Mouse (Mus musculus): ENCODE data around the gene Casd1. TPM values are rescaled to one million over a fixed set of nuclear protein-coding genes. Genes with fewer than 3 reads are reported as not detected.

The Casd1 gene
- polyA plus RNA-seq, 1 experiment, result 15.1 TPM

DNA sequence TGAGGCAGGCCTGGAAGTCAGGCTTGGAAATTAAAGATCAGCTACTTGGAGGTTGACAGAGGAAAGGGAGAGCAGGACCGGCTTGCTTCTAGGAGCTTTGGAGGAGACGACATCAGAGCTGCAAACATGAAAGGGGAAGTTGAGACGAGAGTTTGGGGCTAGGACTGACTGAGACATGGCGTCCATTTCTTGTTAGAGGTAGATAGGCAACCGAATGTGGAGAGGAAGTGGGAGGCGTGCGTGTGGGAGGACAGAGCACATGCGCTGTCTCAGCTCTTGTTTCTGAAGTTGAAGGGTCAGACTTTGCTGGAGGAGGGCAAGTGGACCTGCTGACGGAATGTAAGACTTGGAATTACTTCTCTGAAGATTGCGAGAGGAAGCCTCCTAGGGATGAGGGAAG is 17.3 kb downstream of the Casd1 start:
- Histone ChIP-seq H3K27ac (ENCODE audit: insufficient read depth, low read length) (no peak overlapping the region), H3K9me3 (replicated peaks; ENCODE audit: control insufficient read depth, insufficient read depth, low read length, poor library complexity, severe bottlenecking) (no peaks in the 10 kb centered on the region), H3K27me3 (ENCODE audit: control insufficient read depth, insufficient read depth, low read length, poor library complexity, severe bottlenecking) (no peaks in the 10 kb centered on the region), H3K4me3 (ENCODE audit: low read depth, low read length) (no peak overlapping the region), H3K36me3 (ENCODE audit: control insufficient read depth, insufficient read depth, low read length, poor library complexity, severe bottlenecking) (no peaks in the 10 kb centered on the region), H3K9ac (ENCODE audit: low read depth, poor library complexity, severe bottlenecking) (no peak overlapping the region), H3K4me1 (ENCODE audit: control insufficient read depth, insufficient read depth, low read length) (no peaks in the 10 kb centered on the region)
- TF ChIP-seq POLR2A (IDR thresholded peaks at IDR 0.05; ENCODE audit: insufficient read depth, low read length), result no peak
- TF ChIP-seq EP300 (IDR thresholded peaks at IDR 0.05; ENCODE audit: insufficient read depth, low read depth, low read length), result no peak
- no peak for TF ChIP-seq CTCF (IDR thresholded peaks at IDR 0.05; ENCODE audit: low read depth, low read length)

DNA sequence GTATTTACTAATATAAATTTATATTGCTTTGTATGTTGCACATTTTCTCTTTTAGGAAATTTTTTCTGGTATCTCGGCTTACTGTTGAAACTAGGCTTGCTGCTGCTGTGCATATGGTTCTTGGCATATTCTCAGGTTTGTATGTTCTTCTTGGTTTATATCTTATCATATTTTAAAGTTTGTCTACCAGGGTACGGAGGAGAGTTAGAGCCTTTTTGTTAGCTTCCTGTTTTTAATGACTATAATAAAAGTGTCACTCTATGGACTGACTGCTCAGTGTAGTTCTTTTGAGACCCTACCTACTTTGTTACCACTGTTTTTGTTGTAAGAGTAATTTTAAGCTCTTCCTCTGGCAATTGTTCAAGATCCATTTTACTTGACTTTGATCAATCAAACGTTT is 30.8 kb downstream of the Casd1 start:
- Histone ChIP-seq H3K9me3 (replicated peaks; ENCODE audit: control insufficient read depth, insufficient read depth, low read length, poor library complexity, severe bottlenecking) (no peaks in the 10 kb centered on the region), H3K36me3 (ENCODE audit: control insufficient read depth, insufficient read depth, low read length, poor library complexity, severe bottlenecking) (no peaks in the 10 kb centered on the region), H3K27ac (ENCODE audit: insufficient read depth, low read length) (no peak overlapping the region), H3K4me3 (ENCODE audit: low read depth, low read length) (no peak overlapping the region), H3K4me1 (ENCODE audit: control insufficient read depth, insufficient read depth, low read length) (no peaks in the 10 kb centered on the region), H3K9ac (ENCODE audit: low read depth, poor library complexity, severe bottlenecking) (no peak overlapping the region), H3K27me3 (ENCODE audit: control insufficient read depth, insufficient read depth, low read length, poor library complexity, severe bottlenecking) (peaks cover 2% of the 10 kb centered on the region; the same call in 1 of the 2 replicates)
- TF ChIP-seq EP300 (IDR thresholded peaks at IDR 0.05; ENCODE audit: insufficient read depth, low read depth, low read length) (no peak), POLR2A (IDR thresholded peaks at IDR 0.05; ENCODE audit: insufficient read depth, low read length) (no peak), CTCF (IDR thresholded peaks at IDR 0.05; ENCODE audit: low read depth, low read length) (no peak)

DNA sequence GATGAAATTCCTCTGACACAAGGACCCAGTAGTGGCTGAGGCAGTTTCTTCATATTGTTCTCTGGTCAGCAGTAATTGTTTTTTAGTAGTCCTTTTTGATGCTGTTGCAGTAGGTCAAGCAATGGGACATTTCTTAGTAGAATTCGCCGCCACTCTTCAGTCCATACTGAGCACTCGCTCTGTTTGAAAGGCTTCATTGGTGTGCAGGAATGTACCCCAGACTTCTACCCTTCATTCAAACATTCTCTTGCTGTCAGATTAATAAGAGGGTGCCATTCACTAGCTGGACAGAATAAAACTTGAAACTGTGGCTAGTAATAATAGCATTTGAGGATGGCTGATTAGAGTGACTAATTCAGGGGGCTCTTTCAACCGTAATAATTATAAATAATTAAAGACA is 32.5 kb downstream of the Casd1 start:
- no peaks in the 10 kb centered on the region; the same call in 1 of the 2 replicates for H3K36me3 ChIP-seq (ENCODE audit: control insufficient read depth, insufficient read depth, low read length, poor library complexity, severe bottlenecking)
- H3K9ac ChIP-seq (ENCODE audit: low read depth, poor library complexity, severe bottlenecking), result no peak overlapping the region
- TF ChIP-seq CTCF (IDR thresholded peaks at IDR 0.05; ENCODE audit: low read depth, low read length) (no peak), POLR2A (IDR thresholded peaks at IDR 0.05; ENCODE audit: insufficient read depth, low read length) (no peak), EP300 (IDR thresholded peaks at IDR 0.05; ENCODE audit: insufficient read depth, low read depth, low read length) (no peak)
- no peaks in the 10 kb centered on the region for H3K9me3 ChIP-seq (replicated peaks; ENCODE audit: control insufficient read depth, insufficient read depth, low read length, poor library complexity, severe bottlenecking)
- H3K4me3 ChIP-seq (ENCODE audit: low read depth, low read length), result no peak overlapping the region
- peaks cover 2% of the 10 kb centered on the region; the same call in 1 of the 2 replicates for H3K27me3 ChIP-seq (ENCODE audit: control insufficient read depth, insufficient read depth, low read length, poor library complexity, severe bottlenecking)
- no peak overlapping the region for H3K27ac ChIP-seq (ENCODE audit: insufficient read depth, low read length)
- H3K4me1 ChIP-seq (ENCODE audit: control insufficient read depth, insufficient read depth, low read length), result no peaks in the 10 kb centered on the region

DNA sequence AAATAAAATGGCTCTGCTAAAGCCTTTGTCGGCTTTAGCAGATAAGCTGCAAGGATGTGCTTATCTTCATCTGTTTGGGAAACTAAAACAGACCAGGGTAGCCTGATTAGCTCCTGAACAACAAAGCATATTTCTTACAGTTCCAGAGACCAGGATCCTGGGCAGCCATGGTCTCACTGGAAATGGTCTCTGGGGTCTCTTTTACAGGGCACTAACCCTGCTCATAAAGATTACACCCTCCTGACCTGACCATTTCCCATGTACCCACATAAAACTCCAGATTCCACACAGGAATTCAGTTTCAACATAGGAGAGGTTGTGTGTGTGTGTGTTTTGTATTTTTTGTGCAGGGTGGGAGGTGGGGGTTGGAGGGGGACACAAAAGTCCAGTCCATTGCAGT is 34.2 kb downstream of the Casd1 start:
- Histone ChIP-seq H3K9ac (ENCODE audit: low read depth, poor library complexity, severe bottlenecking) (no peak overlapping the region), H3K36me3 (ENCODE audit: control insufficient read depth, insufficient read depth, low read length, poor library complexity, severe bottlenecking) (no peaks in the 10 kb centered on the region; the same call in 1 of the 2 replicates), H3K4me3 (ENCODE audit: low read depth, low read length) (no peak overlapping the region), H3K9me3 (replicated peaks; ENCODE audit: control insufficient read depth, insufficient read depth, low read length, poor library complexity, severe bottlenecking) (no peaks in the 10 kb centered on the region), H3K27me3 (ENCODE audit: control insufficient read depth, insufficient read depth, low read length, poor library complexity, severe bottlenecking) (peaks cover 2% of the 10 kb centered on the region; the same call in 1 of the 2 replicates), H3K4me1 (ENCODE audit: control insufficient read depth, insufficient read depth, low read length) (no peaks in the 10 kb centered on the region), H3K27ac (ENCODE audit: insufficient read depth, low read length) (no peak overlapping the region)
- TF ChIP-seq EP300 (IDR thresholded peaks at IDR 0.05; ENCODE audit: insufficient read depth, low read depth, low read length), result no peak
- no peak for TF ChIP-seq CTCF (IDR thresholded peaks at IDR 0.05; ENCODE audit: low read depth, low read length)
- no peak for TF ChIP-seq POLR2A (IDR thresholded peaks at IDR 0.05; ENCODE audit: insufficient read depth, low read length)

DNA sequence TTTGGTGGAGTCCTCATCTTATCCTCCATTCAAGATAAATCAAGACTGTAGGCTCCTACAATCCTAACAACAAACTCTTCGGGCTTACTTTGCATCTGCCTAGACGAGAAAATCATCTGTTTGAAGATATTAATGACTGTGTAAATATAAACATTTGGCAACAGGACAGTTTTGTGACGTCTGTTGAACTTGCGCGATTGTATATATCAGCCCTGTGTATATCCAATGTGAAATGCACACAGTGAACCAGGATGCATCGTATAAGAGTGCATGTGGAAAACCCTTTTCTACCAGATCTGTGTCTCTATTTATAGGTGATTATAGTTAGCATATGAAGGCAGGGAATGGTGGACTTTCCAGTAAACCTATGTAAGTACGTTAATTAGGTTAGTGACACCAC is 41.4 kb downstream of the Casd1 start:
- Histone ChIP-seq H3K9ac (ENCODE audit: low read depth, poor library complexity, severe bottlenecking) (no peak overlapping the region), H3K27ac (ENCODE audit: insufficient read depth, low read length) (no peak overlapping the region), H3K4me3 (ENCODE audit: low read depth, low read length) (no peak overlapping the region), H3K9me3 (replicated peaks; ENCODE audit: control insufficient read depth, insufficient read depth, low read length, poor library complexity, severe bottlenecking) (no peaks in the 10 kb centered on the region), H3K36me3 (ENCODE audit: control insufficient read depth, insufficient read depth, low read length, poor library complexity, severe bottlenecking) (no peaks in the 10 kb centered on the region; the same call in 1 of the 2 replicates), H3K4me1 (ENCODE audit: control insufficient read depth, insufficient read depth, low read length) (no peaks in the 10 kb centered on the region), H3K27me3 (ENCODE audit: control insufficient read depth, insufficient read depth, low read length, poor library complexity, severe bottlenecking) (no peaks in the 10 kb centered on the region; the same call in 1 of the 2 replicates)
- TF ChIP-seq POLR2A (IDR thresholded peaks at IDR 0.05; ENCODE audit: insufficient read depth, low read length) (no peak), CTCF (IDR thresholded peaks at IDR 0.05; ENCODE audit: low read depth, low read length) (no peak), EP300 (IDR thresholded peaks at IDR 0.05; ENCODE audit: insufficient read depth, low read depth, low read length) (no peak)

DNA sequence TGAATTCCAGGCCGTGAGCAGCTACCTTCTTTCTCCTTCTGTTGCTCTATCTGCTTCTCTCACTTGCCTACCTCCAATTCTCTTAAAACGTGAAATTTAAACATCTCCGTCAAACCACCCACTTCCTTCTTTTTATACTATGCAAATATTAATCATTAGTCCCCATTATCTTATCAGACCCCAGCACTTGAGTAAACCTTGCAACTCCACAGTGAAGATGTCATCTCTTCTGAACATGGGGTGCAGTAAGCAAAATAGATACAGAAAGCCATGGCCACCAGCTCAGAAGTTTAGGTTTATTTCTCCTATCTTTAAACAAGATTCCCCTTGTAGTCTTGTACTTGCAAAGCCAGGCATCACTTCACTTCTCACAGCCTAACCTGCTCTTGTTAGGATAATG is 46.7 kb downstream of the Casd1 start:
- no peak overlapping the region for H3K4me3 ChIP-seq (ENCODE audit: low read depth, low read length)
- TF ChIP-seq POLR2A (IDR thresholded peaks at IDR 0.05; ENCODE audit: insufficient read depth, low read length) (no peak), EP300 (IDR thresholded peaks at IDR 0.05; ENCODE audit: insufficient read depth, low read depth, low read length) (no peak), CTCF (IDR thresholded peaks at IDR 0.05; ENCODE audit: low read depth, low read length) (no peak)
- no peak overlapping the region for H3K9ac ChIP-seq (ENCODE audit: low read depth, poor library complexity, severe bottlenecking)
- H3K9me3 ChIP-seq (replicated peaks; ENCODE audit: control insufficient read depth, insufficient read depth, low read length, poor library complexity, severe bottlenecking), result no peaks in the 10 kb centered on the region
- no peaks in the 10 kb centered on the region for H3K36me3 ChIP-seq (ENCODE audit: control insufficient read depth, insufficient read depth, low read length, poor library complexity, severe bottlenecking)
- no peak overlapping the region for H3K27ac ChIP-seq (ENCODE audit: insufficient read depth, low read length)
- H3K4me1 ChIP-seq (ENCODE audit: control insufficient read depth, insufficient read depth, low read length), result no peaks in the 10 kb centered on the region
- peaks cover 1% of the 10 kb centered on the region; the same call in 1 of the 2 replicates for H3K27me3 ChIP-seq (ENCODE audit: control insufficient read depth, insufficient read depth, low read length, poor library complexity, severe bottlenecking)
